Mouse (Mus musculus) small intestine, adult 2 months (tissue): ENCODE results near the gene Olfr889.
"Not testable (repeated sequence)": the region's sequence is repeated elsewhere in the genome, so short reads cannot be mapped to it uniquely, and the experiment has no call there.

Experiments
- CTCF ChIP-seq: fragments of 200-500 bp; IDR thresholded peaks from 2 replicates; pipeline ENCODE4 v1.5.1; 2012; ENCODE audit warnings: low read depth, mild to moderate bottlenecking, control low read depth, inconsistent platforms, low read length, moderate library complexity, mixed read lengths; ENCODE audit not compliant: insufficient replicate concordance, insufficient read length; ENCODE audit errors: extremely low read depth
- POLR2A ChIP-seq: fragments of 200-500 bp; IDR thresholded peaks from 2 replicates; pipeline ENCODE4 v1.6.1; 2012; ENCODE audit warnings: low read depth, mild to moderate bottlenecking, control low read depth, inconsistent platforms, low read length, moderate library complexity

- not testable (repeated sequence) for TF ChIP-seq CTCF, POLR2A
Observed at GRCm38 (mm10) chr9:38168341-38168740, 53.3 kb downstream of the Olfr889 start.
